Mouse (Mus musculus) liver, embryonic 14.5 days (tissue): ENCODE measurements around the gene Ncam1.

Source experiments
- CTCF ChIP-seq: IDR thresholded peaks from 2 replicates; pipeline ENCODE4 v1.5.1; 2016; ENCODE audit warnings: antibody characterized with exemption, low read depth, control low read depth
- EP300 ChIP-seq: IDR thresholded peaks from 2 replicates; pipeline ENCODE4 v1.6.1; 2016; ENCODE audit warnings: antibody characterized with exemption, low read depth

DNA sequence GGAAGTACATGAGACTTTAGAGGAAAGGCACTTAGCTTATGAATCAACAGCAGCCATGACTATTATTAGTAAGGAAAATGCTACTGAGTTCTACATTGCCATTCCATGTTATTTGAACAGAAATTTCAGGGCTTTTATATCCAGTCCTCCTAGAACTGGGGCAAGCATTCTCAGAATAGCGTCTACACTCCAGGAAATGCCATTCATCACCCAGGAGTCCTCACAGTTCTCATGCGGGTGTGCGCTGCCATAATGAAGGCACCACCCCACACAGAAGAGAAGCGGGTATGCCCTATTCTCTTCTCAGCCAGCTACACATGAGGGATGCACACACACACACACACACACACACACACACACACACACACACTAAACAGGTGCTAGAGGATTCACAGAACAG lies 43.5 kb downstream of the Ncam1 start:
- no peak for TF ChIP-seq CTCF
- no peak for TF ChIP-seq EP300
